Mouse (Mus musculus) midbrain, embryonic 12.5 days (tissue): ENCODE data around the gene Gzf1. TPM values are rescaled to one million over a fixed set of nuclear protein-coding genes. Genes with fewer than 3 reads are reported as not detected.

Experiments
- ATAC-seq: fragments of 200-750 bp; cut with Nextera tagmentation; 2 replicates; pipeline ENCODE4 v1.8.0; 2017; ENCODE audit warnings: low read depth, moderate TSS enrichment, moderate library complexity; ENCODE audit not compliant: low FRiP score
- H3K27ac ChIP-seq: fragments of 300-500 bp; sonication (generic); replicated peaks from 2 replicates; pipeline ENCODE4 v1.5.1; 2016; ENCODE audit warnings: mild to moderate bottlenecking
- H3K27me3 ChIP-seq: fragments of 300-500 bp; sonication (generic); 2 replicates; pipeline ENCODE4 v1.6.1; 2016; ENCODE audit warnings: mild to moderate bottlenecking
- H3K36me3 ChIP-seq: fragments of 300-500 bp; sonication (generic); 2 replicates; pipeline ENCODE4 v1.6.1; 2016
- H3K4me1 ChIP-seq: fragments of 300-500 bp; sonication (generic); 2 replicates; pipeline ENCODE4 v1.6.1; 2016
- H3K4me2 ChIP-seq: fragments of 300-500 bp; sonication (generic); replicated peaks from 2 replicates; pipeline ENCODE4 v1.6.1; 2016; ENCODE audit warnings: mild to moderate bottlenecking, moderate library complexity
- H3K4me3 ChIP-seq: fragments of 300-500 bp; sonication (generic); 2 replicates; pipeline ENCODE4 v1.5.1; 2016; ENCODE audit warnings: mild to moderate bottlenecking
- H3K9ac ChIP-seq: fragments of 300-500 bp; sonication (generic); replicated peaks from 2 replicates; pipeline ENCODE4 v1.6.1; 2016; ENCODE audit warnings: mild to moderate bottlenecking, moderate library complexity
- H3K9me3 ChIP-seq: fragments of 300-500 bp; sonication (generic); 2 replicates; pipeline ENCODE4 v1.6.1; 2016; ENCODE audit warnings: mild to moderate bottlenecking
- WGBS: fragments of 180-500 bp; shearing (Covaris S2); methylation state at CpG from one replicate; pipeline ENCODE4 v1.1.7; 2016; 5-methylcytosine and 5-hydroxymethylcytosine counted together
- polyA plus RNA-seq: library from polyadenylated mRNA; unstranded; fragments of >200 nt; fragmentation: Nextera tagmentation; extraction: Ambion mirVana; gene quantifications from 2 replicates; pipeline ENCODE4 v1.2.1, GENCODE M21; 2016

The Gzf1 gene
- 22.1 and 23.6 TPM in 2 replicates for polyA plus RNA-seq

DNA sequence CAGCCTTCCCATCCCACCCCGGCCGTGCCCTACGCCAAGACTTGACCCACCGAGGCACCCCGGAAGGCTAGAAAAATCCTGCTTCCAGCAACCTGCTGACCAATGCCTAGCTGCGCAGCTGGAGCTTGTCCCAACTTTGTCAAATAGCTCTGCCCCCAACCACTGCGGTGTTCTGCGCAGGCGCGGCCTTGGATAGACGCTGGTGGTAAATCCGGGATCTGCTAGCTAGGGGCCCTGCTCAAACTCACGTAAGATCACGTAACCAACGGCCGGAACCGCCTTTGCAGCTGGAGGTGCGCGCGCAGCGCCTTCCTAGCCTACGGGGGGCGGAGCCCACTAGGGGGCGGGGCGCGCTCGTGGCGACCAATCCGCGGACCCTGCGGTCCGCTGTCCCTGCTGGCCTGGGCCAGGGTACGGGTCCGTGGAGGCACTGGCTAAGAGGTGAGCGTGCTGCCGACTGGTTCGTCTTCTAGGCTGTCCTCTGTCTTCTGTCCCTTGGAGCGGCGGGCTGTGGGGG lies at the start of gene Gzf1:
Gene Gzf1, plus strand, starts transcription at position 249 of the 517 bp plus-strand sequence.
- Histone ChIP-seq H3K27ac (peak within 1 kb of the TSS; percentile 89), H3K9ac (peak within 1 kb of the TSS; percentile 85), H3K27me3 (no peaks in the 10 kb centered on the region), H3K4me1 (peaks cover 45% of the 10 kb centered on the region), H3K9me3 (no peaks in the 10 kb centered on the region), H3K4me3 (peak within 1 kb of the TSS; percentile 77), H3K36me3 (peaks cover 35% of the 10 kb centered on the region), H3K4me2 (peak within 1 kb of the TSS; percentile 79)
- under 1% methylated on average over 39 of the region's 39 CpGs for WGBS
- ATAC-seq, result peak; percentile 94

DNA sequence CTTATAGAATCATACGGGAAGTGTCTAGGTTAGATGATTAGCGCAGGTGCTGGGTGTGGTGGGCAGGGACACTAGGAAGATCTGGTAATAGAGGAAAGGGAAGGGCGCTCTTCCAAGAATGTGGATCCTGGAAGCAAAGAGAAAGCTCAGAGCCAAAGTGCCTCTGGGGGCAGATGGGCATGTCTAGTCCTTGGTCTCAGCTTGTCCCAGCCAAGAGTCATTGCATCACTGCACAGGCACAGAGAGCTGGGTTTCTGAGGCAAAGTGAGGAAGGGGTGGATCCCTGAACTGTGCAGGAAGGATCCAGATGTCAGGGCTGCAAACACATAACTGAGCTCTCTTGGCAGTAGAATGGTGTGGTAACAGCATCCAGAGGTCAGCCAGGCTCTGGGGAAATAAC lies 49.2 kb upstream of the Gzf1 start:
- no peak overlapping the region for H3K4me2 ChIP-seq
- H3K27me3 ChIP-seq, result no peaks in the 10 kb centered on the region
- no peak for ATAC-seq
- H3K9me3 ChIP-seq, result no peaks in the 10 kb centered on the region
- H3K27ac ChIP-seq, result no peak overlapping the region
- H3K9ac ChIP-seq, result no peak overlapping the region
- no peaks in the 10 kb centered on the region for H3K4me1 ChIP-seq
- no peak overlapping the region for H3K4me3 ChIP-seq
- 96% methylated on average over 3 of the region's 3 CpGs for WGBS
- no peaks in the 10 kb centered on the region for H3K36me3 ChIP-seq

DNA sequence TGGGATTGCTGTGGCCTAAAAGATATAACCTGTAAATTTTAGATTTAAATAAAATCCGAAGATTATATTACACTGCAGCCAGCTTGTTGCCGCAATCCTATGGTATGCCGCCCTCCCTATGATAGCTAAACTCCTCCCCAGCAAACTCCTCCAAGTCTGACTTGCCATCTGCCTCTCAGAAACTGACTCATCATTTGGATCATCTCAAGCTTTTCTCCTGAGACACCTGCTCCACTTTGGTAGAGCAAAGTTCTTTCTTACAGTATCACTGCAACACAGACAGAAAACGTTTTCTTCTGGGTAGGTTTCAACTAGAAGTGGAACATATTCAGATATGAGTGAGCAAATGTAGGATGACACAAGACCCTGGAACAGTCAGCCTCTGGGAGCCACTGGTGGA lies 46.4 kb upstream of the Gzf1 start:
- Histone ChIP-seq H3K27me3 (no peaks in the 10 kb centered on the region), H3K4me1 (no peaks in the 10 kb centered on the region), H3K9me3 (no peaks in the 10 kb centered on the region), H3K4me3 (no peak overlapping the region), H3K4me2 (no peak overlapping the region), H3K36me3 (no peaks in the 10 kb centered on the region), H3K27ac (no peak overlapping the region), H3K9ac (no peak overlapping the region)
- ATAC-seq, result no peak
- 91% methylated on average over 4 of the region's 4 CpGs for WGBS

DNA sequence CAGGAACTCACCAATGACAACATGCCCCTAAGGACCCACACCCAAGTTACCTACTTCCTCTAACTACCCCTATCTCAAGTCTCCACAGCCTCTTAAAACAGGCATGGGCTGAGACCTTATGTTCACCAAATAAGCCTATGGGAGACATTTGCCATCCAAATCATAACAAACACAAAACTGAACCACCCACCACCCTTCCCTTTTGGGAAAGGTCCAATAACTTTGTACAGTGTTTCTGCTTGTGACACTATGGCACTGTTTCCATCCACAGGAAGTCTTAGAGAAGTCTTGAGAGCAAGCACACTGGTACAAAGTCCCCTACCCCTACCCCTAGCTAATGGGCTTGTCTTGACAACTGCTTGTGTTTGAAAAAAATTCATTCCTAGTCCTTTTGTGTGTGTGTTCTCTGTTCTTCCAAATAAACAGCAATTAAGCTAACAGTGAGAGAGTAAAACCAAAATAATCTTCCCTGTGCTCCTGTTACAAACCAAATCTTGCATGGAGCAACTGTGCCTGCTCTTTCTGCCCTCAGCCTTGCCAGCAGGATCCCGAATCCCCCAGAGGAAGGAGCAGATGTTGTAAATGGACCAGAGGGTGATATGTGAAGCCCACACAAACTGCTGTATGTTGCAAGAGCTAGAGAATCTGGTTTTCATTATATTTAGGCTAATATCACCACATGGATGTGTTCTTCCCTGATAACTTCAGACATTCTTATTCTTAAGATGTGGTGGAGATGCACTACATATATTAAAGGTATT lies 38.0 kb upstream of the Gzf1 start:
- 69% methylated on average over 1 of the region's 1 CpGs for WGBS
- H3K27ac ChIP-seq, result no peak overlapping the region
- H3K27me3 ChIP-seq, result no peaks in the 10 kb centered on the region
- no peaks in the 10 kb centered on the region for H3K9me3 ChIP-seq
- H3K36me3 ChIP-seq, result no peaks in the 10 kb centered on the region
- no peak overlapping the region for H3K4me3 ChIP-seq
- no peak overlapping the region for H3K9ac ChIP-seq
- no peak overlapping the region for H3K4me2 ChIP-seq
- ATAC-seq, result no peak
- no peaks in the 10 kb centered on the region for H3K4me1 ChIP-seq

DNA sequence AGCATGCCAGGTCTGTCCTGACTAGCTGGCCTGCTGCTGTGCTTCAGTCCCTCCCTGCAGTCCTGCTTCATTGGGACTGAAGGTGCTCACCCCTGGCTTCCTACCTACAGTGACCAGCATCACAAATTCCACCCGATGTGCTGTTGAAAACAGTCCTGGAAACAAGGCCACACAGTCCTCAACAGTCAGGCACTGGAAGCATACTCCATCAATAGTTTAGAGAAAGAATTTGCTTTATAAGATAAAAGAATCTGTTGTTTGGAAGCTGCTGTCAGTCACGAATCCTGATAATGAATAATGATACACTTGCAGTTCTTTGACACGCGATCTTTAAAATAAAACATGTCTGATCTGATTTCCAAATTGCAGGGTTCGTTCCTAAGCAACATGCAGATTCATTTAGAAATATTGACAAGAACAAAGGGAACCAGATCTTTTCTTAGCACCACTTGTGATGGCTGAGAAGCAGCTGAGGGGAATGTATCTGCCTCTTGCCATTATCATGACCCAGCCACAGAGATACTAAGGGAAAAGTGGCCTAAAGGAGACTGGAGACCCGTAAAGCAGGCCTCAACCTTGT lies 36.3 kb upstream of the Gzf1 start:
- H3K9me3 ChIP-seq, result no peaks in the 10 kb centered on the region
- 86% methylated on average over 6 of the region's 6 CpGs for WGBS
- no peak overlapping the region for H3K9ac ChIP-seq
- H3K4me1 ChIP-seq, result no peaks in the 10 kb centered on the region
- H3K36me3 ChIP-seq, result no peaks in the 10 kb centered on the region
- H3K4me3 ChIP-seq, result no peak overlapping the region
- H3K4me2 ChIP-seq, result no peak overlapping the region
- ATAC-seq, result no peak
- no peaks in the 10 kb centered on the region for H3K27me3 ChIP-seq
- H3K27ac ChIP-seq, result no peak overlapping the region

DNA sequence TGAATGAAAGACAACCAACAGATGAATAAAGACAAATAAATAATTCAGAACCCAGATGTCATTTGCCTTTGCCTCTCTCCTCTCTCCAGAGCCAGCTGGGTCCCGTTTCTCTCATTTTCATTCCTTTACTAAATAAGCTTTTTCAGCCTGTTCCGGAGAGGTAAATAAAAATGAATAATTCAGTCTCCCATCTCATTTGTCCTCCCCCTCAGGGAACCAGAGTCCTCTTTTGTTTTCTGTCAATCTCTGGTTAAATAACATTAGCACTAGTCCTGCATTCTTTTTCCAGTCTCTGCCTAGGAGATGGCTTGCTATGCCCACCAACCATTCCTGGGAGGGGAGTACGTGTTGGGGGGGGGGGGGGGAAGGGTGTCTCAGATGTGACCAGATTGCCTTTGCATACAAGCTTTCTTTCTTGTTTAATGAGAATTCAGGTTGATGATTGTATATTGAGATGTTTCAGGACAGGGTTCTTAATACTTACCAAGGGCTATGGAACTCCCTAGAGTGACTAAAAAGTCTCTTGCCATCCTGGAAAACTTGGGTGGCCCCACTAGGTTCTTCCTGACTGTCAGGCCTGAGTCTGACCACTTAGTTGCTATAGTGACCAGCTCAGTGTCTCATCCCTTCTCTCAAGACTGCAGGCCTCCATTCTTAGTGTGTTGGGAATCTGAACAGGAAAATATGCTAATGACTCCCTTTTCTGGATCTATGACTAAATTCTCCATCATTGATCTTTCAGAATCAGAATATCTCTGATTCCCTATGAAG lies 30.1 kb upstream of the Gzf1 start:
- no peak overlapping the region for H3K9ac ChIP-seq
- ATAC-seq, result peak; percentile 77

DNA sequence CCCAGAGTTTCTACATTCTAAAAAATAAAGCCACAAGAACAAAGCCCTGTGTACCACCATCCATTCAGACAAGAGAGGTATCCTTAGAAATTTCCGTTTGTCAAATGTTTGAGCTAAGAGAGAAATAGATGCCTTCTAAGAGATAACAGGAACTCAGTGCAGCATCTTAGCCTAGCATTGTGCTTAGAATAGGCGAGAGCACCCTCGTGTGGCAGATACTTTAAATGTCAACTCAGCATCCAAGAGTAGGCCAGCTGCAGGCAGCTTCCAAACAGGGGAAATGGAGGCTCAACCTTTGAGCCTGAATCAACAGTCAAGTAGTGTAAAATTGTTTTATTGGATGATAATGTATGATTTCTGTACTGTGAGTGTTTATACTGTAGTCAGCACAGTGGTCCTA lies 25.9 kb upstream of the Gzf1 start:
- Histone ChIP-seq H3K9me3 (no peaks in the 10 kb centered on the region), H3K4me3 (no peak overlapping the region), H3K36me3 (no peaks in the 10 kb centered on the region), H3K9ac (no peak overlapping the region), H3K27ac (no peak overlapping the region), H3K4me2 (no peak overlapping the region), H3K27me3 (no peaks in the 10 kb centered on the region), H3K4me1 (peaks cover 8% of the 10 kb centered on the region)
- ATAC-seq, result peak; percentile 67; the same call in 1 of the 2 replicates
- WGBS, result 3% methylated on average over 3 of the region's 3 CpGs

More for the DNA sequence above, 30.1 kb upstream of the Gzf1 start:
- Histone ChIP-seq H3K4me2 (no peak overlapping the region), H3K36me3 (no peaks in the 10 kb centered on the region), H3K27me3 (no peaks in the 10 kb centered on the region), H3K9me3 (no peaks in the 10 kb centered on the region), H3K4me1 (peaks cover 8% of the 10 kb centered on the region), H3K4me3 (no peak overlapping the region), H3K27ac (peak overlapping the region; percentile 47)
- whole genome bisulfite sequencing, result 3% methylated on average over 3 of the region's 3 CpGs

DNA sequence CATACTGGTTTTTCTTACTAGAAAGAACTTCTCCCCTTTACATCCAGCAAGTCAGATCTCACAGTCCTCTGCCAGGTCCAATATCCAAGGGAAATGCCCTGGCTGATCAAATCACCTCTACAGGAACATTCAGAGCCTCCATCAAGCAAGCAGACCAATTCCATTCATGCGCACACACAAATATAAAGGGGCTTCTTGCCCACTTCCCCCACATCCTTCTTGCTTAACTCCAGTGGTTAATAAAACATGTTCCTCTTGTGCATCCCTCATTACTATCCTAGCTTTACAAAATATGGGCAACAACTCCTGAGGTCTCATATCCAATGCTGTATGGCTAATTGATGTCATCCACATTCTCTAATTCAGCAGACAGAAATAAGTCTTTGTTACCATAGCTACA lies 17.4 kb upstream of the Gzf1 start:
- H3K4me1 ChIP-seq, result peaks cover 2% of the 10 kb centered on the region; the same call in 1 of the 2 replicates
- H3K4me2 ChIP-seq, result no peak overlapping the region
- no peaks in the 10 kb centered on the region for H3K27me3 ChIP-seq
- no peaks in the 10 kb centered on the region for H3K9me3 ChIP-seq
- H3K9ac ChIP-seq, result no peak overlapping the region
- H3K4me3 ChIP-seq, result no peak overlapping the region
- WGBS, result 91% methylated on average over 1 of the region's 1 CpGs
- no peak overlapping the region for H3K27ac ChIP-seq
- H3K36me3 ChIP-seq, result no peaks in the 10 kb centered on the region
- ATAC-seq, result no peak

DNA sequence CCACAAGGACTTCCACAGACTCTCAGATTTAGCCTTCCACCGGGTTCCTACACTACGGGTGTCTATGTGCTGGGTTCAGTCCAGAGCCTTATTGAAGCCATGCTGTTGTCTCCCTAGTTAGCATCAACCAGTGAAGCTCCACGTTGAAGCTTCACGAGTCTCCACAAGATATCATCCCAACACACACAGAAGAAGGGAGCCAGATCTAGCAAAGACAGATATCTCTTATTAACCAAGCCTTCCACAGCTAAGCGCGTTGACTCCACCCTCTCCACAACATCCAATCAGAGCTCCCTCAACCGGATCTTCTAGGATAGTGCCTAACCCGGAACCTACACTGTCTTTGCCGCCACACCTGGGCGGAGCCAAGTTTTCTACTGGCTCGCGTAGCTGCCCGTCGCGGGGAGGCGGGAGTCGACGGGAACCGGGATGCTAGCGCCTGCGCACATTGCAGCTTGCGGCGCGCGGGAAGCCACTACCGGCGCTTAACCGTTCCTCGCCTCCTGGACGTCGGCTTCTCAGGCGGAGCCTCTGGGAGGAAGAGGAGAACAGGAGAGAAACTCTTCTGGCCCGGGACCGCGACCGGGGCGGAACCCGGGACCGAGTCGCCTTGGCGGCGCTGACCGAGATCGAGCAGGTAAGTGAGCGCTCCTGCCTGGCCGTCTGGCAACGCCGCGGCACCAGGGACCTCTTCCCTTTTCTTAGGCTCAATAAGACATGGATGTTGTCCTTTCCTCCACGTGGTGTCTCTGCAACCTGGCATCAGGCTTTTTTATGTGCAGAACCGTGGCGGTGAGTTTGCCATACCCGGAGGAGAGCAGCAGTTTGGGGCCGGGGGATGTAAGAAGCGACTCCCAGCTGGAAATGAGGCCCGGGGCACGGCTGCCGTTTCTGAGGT lies 8.4 kb upstream of the Gzf1 start, which contains the start of gene Nxt1:
Gene Nxt1, plus strand, starts transcription at position 403 of the 898 bp plus-strand sequence.
- peaks cover 26% of the 10 kb centered on the region for H3K4me1 ChIP-seq
- peak within 1 kb of the TSS; percentile 71 for H3K27ac ChIP-seq
- H3K36me3 ChIP-seq, result peaks cover 25% of the 10 kb centered on the region
- H3K27me3 ChIP-seq, result no peaks in the 10 kb centered on the region
- WGBS, result 1% methylated on average over 58 of the region's 58 CpGs
- peak within 1 kb of the TSS; percentile 86 for H3K9ac ChIP-seq
- H3K4me2 ChIP-seq, result peak within 1 kb of the TSS; percentile 72
- peak within 1 kb of the TSS; percentile 82 for H3K4me3 ChIP-seq
- H3K9me3 ChIP-seq, result no peaks in the 10 kb centered on the region
- ATAC-seq, result peak; percentile 99

DNA sequence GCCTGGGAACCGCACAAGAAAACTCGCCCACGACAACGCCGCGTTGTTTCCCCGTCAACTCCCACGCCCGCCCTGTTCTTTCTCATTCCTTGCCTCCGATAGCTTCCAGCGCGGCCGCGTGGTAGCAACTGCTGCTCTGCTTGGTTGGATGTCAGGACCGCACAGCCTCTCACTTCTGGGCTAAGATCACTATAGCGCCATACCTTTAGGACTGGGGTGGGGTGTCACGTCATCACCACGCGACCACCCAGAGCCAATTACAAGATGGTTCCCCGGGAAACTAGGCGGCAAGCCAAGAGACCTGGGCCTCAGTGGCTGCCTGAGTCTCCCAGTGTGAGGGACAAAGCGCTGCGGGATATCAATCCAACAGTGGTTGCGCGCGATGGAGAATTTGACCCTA lies 3.0 kb upstream of the Gzf1 start:
- 3% methylated on average over 26 of the region's 26 CpGs for WGBS
- Histone ChIP-seq H3K9ac (peak overlapping the region; percentile 55; the same call in 1 of the 2 replicates), H3K4me3 (peak overlapping the region; percentile 50), H3K36me3 (peaks cover 25% of the 10 kb centered on the region), H3K9me3 (no peaks in the 10 kb centered on the region), H3K4me1 (peaks cover 57% of the 10 kb centered on the region), H3K27ac (peak overlapping the region; percentile 74), H3K27me3 (no peaks in the 10 kb centered on the region), H3K4me2 (peak overlapping the region; percentile 79)
- peak; percentile 32 for ATAC-seq

DNA sequence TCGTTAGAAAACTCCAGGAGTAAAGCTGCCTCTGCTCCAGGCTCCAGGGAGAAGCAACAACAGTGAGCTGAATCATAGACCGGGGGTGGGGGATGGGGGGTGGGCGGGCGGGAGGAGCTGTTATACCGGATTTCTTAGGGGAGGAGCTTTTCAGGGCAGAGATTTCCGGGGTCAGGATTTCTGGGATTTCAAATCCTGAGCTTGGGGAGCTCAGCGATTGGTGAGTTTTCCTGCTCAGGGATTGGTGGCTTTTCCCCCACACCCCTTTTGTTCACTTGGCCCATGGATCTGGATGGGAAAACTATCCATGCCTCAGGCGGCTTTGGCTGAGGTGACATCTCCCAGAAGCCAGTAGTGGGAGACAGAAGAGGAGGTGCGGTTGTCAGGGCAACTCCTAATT lies 1.5 kb upstream of the Gzf1 start:
- peak overlapping the region; percentile 23 for H3K4me3 ChIP-seq
- H3K27me3 ChIP-seq, result no peaks in the 10 kb centered on the region
- 3% methylated on average over 9 of the region's 9 CpGs for WGBS
- peak overlapping the region; percentile 89 for H3K27ac ChIP-seq
- peaks cover 44% of the 10 kb centered on the region for H3K4me1 ChIP-seq
- peak; percentile 20 for ATAC-seq
- H3K4me2 ChIP-seq, result peak overlapping the region; percentile 79
- peaks cover 37% of the 10 kb centered on the region for H3K36me3 ChIP-seq
- H3K9me3 ChIP-seq, result no peaks in the 10 kb centered on the region
- H3K9ac ChIP-seq, result peak overlapping the region; percentile 45
